Mouse (Mus musculus): ENCODE measurements around the gene Cnst. TPM values are rescaled to one million over a fixed set of nuclear protein-coding genes. Genes with fewer than 3 reads are reported as not detected.
A peak's percentile ranks its signal among the peaks of the same experiment; 100 is the strongest.

Gene Cnst
- polyA plus RNA-seq, 1 experiment from 2014 or later = 12.9 TPM

DNA sequence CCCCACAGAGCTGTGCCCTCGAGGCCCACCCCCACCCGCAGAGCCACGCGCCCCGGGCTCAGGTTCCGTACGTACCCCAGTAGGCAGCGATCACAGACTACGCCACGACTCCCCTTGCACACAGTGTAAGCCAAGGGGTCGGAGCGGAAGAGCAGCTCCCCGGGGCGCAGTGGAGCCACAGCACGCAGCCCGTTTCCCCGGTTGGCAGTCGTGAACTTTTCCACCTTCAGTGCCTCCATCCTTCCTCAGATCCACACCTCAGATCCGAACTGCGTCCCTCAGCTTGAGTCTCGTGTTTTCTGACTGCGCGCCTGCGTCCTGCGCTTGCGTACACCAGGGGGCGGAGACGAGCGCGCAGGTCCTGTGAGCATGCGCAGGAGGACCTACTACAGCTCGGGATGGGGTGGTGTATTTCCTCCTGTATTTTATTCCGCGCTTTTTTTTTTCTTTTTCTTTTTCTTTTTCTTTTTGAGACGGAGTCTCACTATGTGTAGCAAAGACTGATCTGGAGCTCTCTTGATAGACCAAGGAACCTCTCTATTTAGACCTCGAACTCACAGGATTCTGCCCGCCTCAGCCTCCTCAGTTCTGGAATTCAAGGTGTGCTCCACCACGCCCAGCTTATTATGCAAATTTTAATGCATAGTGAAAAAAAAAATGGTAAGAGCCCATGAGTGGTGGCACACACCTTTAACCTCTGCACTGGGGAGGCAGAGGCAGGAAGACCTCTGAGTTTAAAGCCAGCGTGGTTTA, 28.3 kb upstream of the Cnst start, which contains the start of gene Smyd3:
Gene Smyd3, minus strand, starts transcription at position 329 of the 753 bp plus-strand sequence.
- 5% methylated on average over 39 of the region's 39 CpGs for WGBS
- Histone ChIP-seq H3K36me3 (ENCODE audit: control insufficient read depth, insufficient read depth, low read length) (no peaks in the 10 kb centered on the region), H3K4me2 (peak within 1 kb of the TSS; percentile 99), H3K27ac (ENCODE audit: low read depth, low read length) (peak within 1 kb of the TSS; percentile 55), H3K4me3 (ENCODE audit: low read depth, low read length) (peak within 1 kb of the TSS; percentile 89), H3K9ac (ENCODE audit: low read depth, low read length) (peak within 1 kb of the TSS; percentile 86), H3K4me1 (replicated peaks; ENCODE audit: control insufficient read depth, insufficient read depth, low read length) (no peaks in the 10 kb centered on the region; the same call in 1 of the 2 replicates), H3K27me3 (replicated peaks; ENCODE audit: control insufficient read depth, insufficient read depth, low read length) (no peaks in the 10 kb centered on the region), H3K9me3 (ENCODE audit: control insufficient read depth, low read length) (no peaks in the 10 kb centered on the region)
- peak; percentile 90 for ATAC-seq (replicated peaks; ENCODE audit: low FRiP score)
- DNase-seq (ENCODE audit: low spot score) = peak; percentile 79

DNA sequence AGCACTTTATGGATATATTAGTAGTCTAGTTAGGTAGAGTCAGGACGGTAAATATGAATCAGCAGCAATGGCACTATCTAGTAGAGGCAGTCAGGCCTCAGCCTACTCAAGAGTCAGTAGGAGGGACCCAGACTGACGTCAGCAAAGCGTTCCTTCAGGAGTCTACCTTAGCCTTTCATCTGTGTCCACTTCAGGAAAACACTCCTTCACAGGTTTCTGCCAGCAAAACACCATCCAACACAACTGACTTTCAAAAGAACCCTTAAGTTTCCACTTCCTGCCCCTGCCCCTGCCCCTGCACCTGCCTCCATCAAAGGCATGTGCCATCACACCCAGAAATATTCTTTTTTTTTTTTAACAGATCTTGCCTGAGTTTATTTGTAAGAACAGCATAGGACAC, 26.3 kb upstream of the Cnst start:
- ATAC-seq (replicated peaks; ENCODE audit: low FRiP score) = no peak
- Histone ChIP-seq H3K9me3 (ENCODE audit: control insufficient read depth, low read length) (no peaks in the 10 kb centered on the region), H3K4me2 (no peak overlapping the region), H3K9ac (ENCODE audit: low read depth, low read length) (no peak overlapping the region), H3K27ac (ENCODE audit: low read depth, low read length) (no peak overlapping the region), H3K4me1 (replicated peaks; ENCODE audit: control insufficient read depth, insufficient read depth, low read length) (no peaks in the 10 kb centered on the region; the same call in 1 of the 2 replicates), H3K36me3 (ENCODE audit: control insufficient read depth, insufficient read depth, low read length) (no peaks in the 10 kb centered on the region), H3K4me3 (ENCODE audit: low read depth, low read length) (no peak overlapping the region), H3K27me3 (replicated peaks; ENCODE audit: control insufficient read depth, insufficient read depth, low read length) (no peaks in the 10 kb centered on the region)
- no peak for DNase-seq (ENCODE audit: low spot score)
- WGBS = 82% methylated on average over 3 of the region's 3 CpGs

GRCm38 (mm10) chr1:179539054-179539453, 7.1 kb upstream of the Cnst start:
- Histone ChIP-seq H3K4me3 (ENCODE audit: low read depth, low read length) (no peak overlapping the region), H3K4me2 (no peak overlapping the region), H3K27me3 (replicated peaks; ENCODE audit: control insufficient read depth, insufficient read depth, low read length) (no peaks in the 10 kb centered on the region), H3K9me3 (ENCODE audit: control insufficient read depth, low read length) (no peaks in the 10 kb centered on the region), H3K36me3 (ENCODE audit: control insufficient read depth, insufficient read depth, low read length) (peaks cover 4% of the 10 kb centered on the region; the same call in 1 of the 2 replicates), H3K27ac (ENCODE audit: low read depth, low read length) (no peak overlapping the region), H3K9ac (ENCODE audit: low read depth, low read length) (no peak overlapping the region), H3K4me1 (replicated peaks; ENCODE audit: control insufficient read depth, insufficient read depth, low read length) (no peaks in the 10 kb centered on the region)
- 94% methylated on average over 3 of the region's 3 CpGs for WGBS
- ATAC-seq (replicated peaks; ENCODE audit: low FRiP score) = no peak
- no peak for DNase-seq (ENCODE audit: low spot score)

GRCm38 (mm10) chr1:179539887-179540286, 6.3 kb upstream of the Cnst start:
- no peak overlapping the region for H3K4me2 ChIP-seq
- no peak for ATAC-seq (replicated peaks; ENCODE audit: low FRiP score)
- WGBS = 86% methylated on average over 3 of the region's 3 CpGs
- H3K4me3 ChIP-seq (ENCODE audit: low read depth, low read length) = no peak overlapping the region
- no peak for DNase-seq (ENCODE audit: low spot score)
- peaks cover under 1% of the 10 kb centered on the region; the same call in 1 of the 2 replicates for H3K4me1 ChIP-seq (replicated peaks; ENCODE audit: control insufficient read depth, insufficient read depth, low read length)
- no peak overlapping the region for H3K27ac ChIP-seq (ENCODE audit: low read depth, low read length)
- no peaks in the 10 kb centered on the region for H3K27me3 ChIP-seq (replicated peaks; ENCODE audit: control insufficient read depth, insufficient read depth, low read length)
- no peak overlapping the region for H3K9ac ChIP-seq (ENCODE audit: low read depth, low read length)
- no peaks in the 10 kb centered on the region for H3K9me3 ChIP-seq (ENCODE audit: control insufficient read depth, low read length)
- H3K36me3 ChIP-seq (ENCODE audit: control insufficient read depth, insufficient read depth, low read length) = peaks cover 4% of the 10 kb centered on the region; the same call in 1 of the 2 replicates

DNA sequence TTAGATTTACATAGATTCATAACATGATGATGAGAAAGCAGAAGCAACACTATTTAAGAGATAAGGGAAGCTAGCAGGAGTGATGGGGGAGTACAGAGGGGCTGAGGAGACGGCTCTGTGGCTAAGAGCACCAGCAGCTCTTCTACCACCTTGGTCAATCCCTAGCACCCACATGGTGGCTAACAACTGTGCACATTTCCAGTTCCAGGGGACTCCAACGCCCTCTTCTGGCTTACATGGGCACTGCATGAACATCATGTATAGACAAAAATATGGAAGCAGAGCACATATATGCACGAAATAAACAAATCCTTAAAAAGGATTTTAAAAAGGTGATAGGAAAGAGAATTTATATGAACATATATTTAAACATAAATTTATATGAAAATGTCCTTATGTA, 4.7 kb upstream of the Cnst start:
- no peak overlapping the region for H3K9ac ChIP-seq (ENCODE audit: low read depth, low read length)
- no peak overlapping the region for H3K4me2 ChIP-seq
- no peak overlapping the region for H3K27ac ChIP-seq (ENCODE audit: low read depth, low read length)
- no peak for DNase-seq (ENCODE audit: low spot score)
- no peak overlapping the region for H3K4me3 ChIP-seq (ENCODE audit: low read depth, low read length)
- H3K36me3 ChIP-seq (ENCODE audit: control insufficient read depth, insufficient read depth, low read length) = peaks cover 4% of the 10 kb centered on the region; the same call in 1 of the 2 replicates
- no peaks in the 10 kb centered on the region for H3K9me3 ChIP-seq (ENCODE audit: control insufficient read depth, low read length)
- 53% methylated on average over 3 of the region's 3 CpGs for WGBS
- peaks cover 6% of the 10 kb centered on the region for H3K4me1 ChIP-seq (replicated peaks; ENCODE audit: control insufficient read depth, insufficient read depth, low read length)
- ATAC-seq (replicated peaks; ENCODE audit: low FRiP score) = no peak
- H3K27me3 ChIP-seq (replicated peaks; ENCODE audit: control insufficient read depth, insufficient read depth, low read length) = no peaks in the 10 kb centered on the region

GRCm38 (mm10) chr1:179546551-179546917, 364 bp downstream of the Cnst start:
- peak overlapping the region; percentile 84; the same call in 1 of the 2 replicates for H3K27ac ChIP-seq (ENCODE audit: low read depth, low read length)

GRCm38 (mm10) chr1:179547176-179547575, 1.0 kb downstream of the Cnst start:
- Histone ChIP-seq H3K4me2 (peak overlapping the region; percentile 61), H3K36me3 (ENCODE audit: control insufficient read depth, insufficient read depth, low read length) (no peaks in the 10 kb centered on the region; the same call in 1 of the 2 replicates), H3K9me3 (ENCODE audit: control insufficient read depth, low read length) (no peaks in the 10 kb centered on the region), H3K4me1 (replicated peaks; ENCODE audit: control insufficient read depth, insufficient read depth, low read length) (peaks cover 24% of the 10 kb centered on the region), H3K27me3 (replicated peaks; ENCODE audit: control insufficient read depth, insufficient read depth, low read length) (no peaks in the 10 kb centered on the region), H3K4me3 (ENCODE audit: low read depth, low read length) (peak overlapping the region; percentile 61), H3K9ac (ENCODE audit: low read depth, low read length) (peak overlapping the region; percentile 63), H3K27ac (ENCODE audit: low read depth, low read length) (no peak overlapping the region)
- 23% methylated on average over 5 of the region's 5 CpGs for WGBS
- DNase-seq (ENCODE audit: low spot score) (no peak), ATAC-seq (replicated peaks; ENCODE audit: low FRiP score) (no peak)

More at GRCm38 (mm10) chr1:179546551-179546917, 364 bp downstream of the Cnst start:
- peak overlapping the region; percentile 61 for H3K4me2 ChIP-seq
- no peaks in the 10 kb centered on the region; the same call in 1 of the 2 replicates for H3K36me3 ChIP-seq (ENCODE audit: control insufficient read depth, insufficient read depth, low read length)
- peak overlapping the region; percentile 63 for H3K9ac ChIP-seq (ENCODE audit: low read depth, low read length)
- H3K9me3 ChIP-seq (ENCODE audit: control insufficient read depth, low read length) = no peaks in the 10 kb centered on the region
- H3K27me3 ChIP-seq (replicated peaks; ENCODE audit: control insufficient read depth, insufficient read depth, low read length) = no peaks in the 10 kb centered on the region
- WGBS = under 1% methylated on average over 42 of the region's 44 CpGs
- peaks cover 20% of the 10 kb centered on the region for H3K4me1 ChIP-seq (replicated peaks; ENCODE audit: control insufficient read depth, insufficient read depth, low read length)
- peak; percentile 79 for ATAC-seq (replicated peaks; ENCODE audit: low FRiP score)
- no peak for DNase-seq (ENCODE audit: low spot score)
- peak overlapping the region; percentile 61 for H3K4me3 ChIP-seq (ENCODE audit: low read depth, low read length)

DNA sequence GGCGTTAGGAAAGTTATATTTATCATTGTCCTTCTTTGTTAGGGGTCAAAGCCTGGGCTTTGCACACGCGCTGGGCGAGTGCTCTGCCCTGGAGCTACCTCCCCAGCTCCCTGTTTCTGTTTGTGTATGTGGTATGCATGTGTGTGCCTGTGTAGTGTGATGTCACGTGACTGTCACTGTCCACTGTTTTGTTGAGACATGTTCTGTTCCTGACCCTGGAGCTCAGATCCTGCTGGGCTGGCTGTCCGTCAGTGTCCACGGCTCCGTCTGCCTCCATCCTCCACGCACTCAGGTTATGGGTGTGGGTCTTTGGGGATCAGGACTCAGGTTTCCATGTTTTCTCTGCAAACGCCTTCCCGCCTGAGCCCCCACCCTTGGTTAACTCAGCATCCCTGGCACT, 2.0 kb downstream of the Cnst start:
- H3K27me3 ChIP-seq (replicated peaks; ENCODE audit: control insufficient read depth, insufficient read depth, low read length) = no peaks in the 10 kb centered on the region
- DNase-seq (ENCODE audit: low spot score) (no peak), ATAC-seq (replicated peaks; ENCODE audit: low FRiP score) (no peak)
- H3K4me2 ChIP-seq = peak overlapping the region; percentile 61
- no peaks in the 10 kb centered on the region for H3K36me3 ChIP-seq (ENCODE audit: control insufficient read depth, insufficient read depth, low read length)
- 76% methylated on average over 11 of the region's 11 CpGs for WGBS
- H3K27ac ChIP-seq (ENCODE audit: low read depth, low read length) = no peak overlapping the region
- peaks cover 30% of the 10 kb centered on the region for H3K4me1 ChIP-seq (replicated peaks; ENCODE audit: control insufficient read depth, insufficient read depth, low read length)
- H3K9ac ChIP-seq (ENCODE audit: low read depth, low read length) = peak overlapping the region; percentile 25; the same call in 1 of the 2 replicates
- H3K4me3 ChIP-seq (ENCODE audit: low read depth, low read length) = 0 out of 2 replicates have a peak overlapping the region, but pooled peaks have one; percentile 14
- no peaks in the 10 kb centered on the region for H3K9me3 ChIP-seq (ENCODE audit: control insufficient read depth, low read length)

Data from liver, embryonic 11.5 days (tissue).